Mouse (Mus musculus): ENCODE measurements around the gene Reep3.

DNA sequence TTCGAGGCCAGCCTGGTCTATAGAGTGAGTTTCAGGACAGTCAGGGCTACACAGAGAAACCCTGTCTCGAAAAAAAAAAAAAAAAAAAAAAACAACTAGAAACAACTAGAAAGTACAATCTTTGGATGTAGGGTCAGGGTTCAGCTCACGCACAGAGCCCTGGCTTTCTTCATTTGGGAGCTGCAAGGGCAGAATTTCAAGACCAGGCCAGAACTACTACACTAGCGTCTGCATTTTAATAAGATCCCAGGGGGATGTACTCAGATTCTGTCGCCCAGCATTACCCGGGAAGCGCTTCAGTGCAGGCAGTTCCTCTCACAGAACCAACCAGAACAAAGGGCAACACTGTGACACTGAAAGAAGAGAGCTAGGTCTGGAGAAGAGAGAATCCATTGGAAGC, 46.0 kb downstream of the Reep3 start:
- no peak for TF ChIP-seq CTCF (IDR thresholded peaks at IDR 0.05; ENCODE audit: borderline replicate concordance, extremely low read depth, insufficient read depth, insufficient read length)
- no peak for TF ChIP-seq POLR2A (IDR thresholded peaks at IDR 0.05; ENCODE audit: borderline replicate concordance, extremely low read depth, insufficient read depth, insufficient read length, poor library complexity, severe bottlenecking)
